Mouse (Mus musculus) layer of hippocampus, postnatal 10 days (tissue): ENCODE data around the gene Bean1. TPM values are rescaled to one million over a fixed set of nuclear protein-coding genes. Genes with fewer than 3 reads are reported as not detected.
"Not testable (repeated sequence)": the region's sequence is repeated elsewhere in the genome, so short reads cannot be mapped to it uniquely, and the experiment has no call there.

Source experiments
- DNase-seq, 2 experiments: peaks; one replicate each; pipeline ENCODE4 v3.0.0; 2021; ENCODE audit warnings: low spot score in 2 of 2
- total RNA-seq, 2 experiments: library from RNA; stranded (reverse); gene quantifications; 2 replicates each; pipeline ENCODE4 v1.2.3; 2021

Gene Bean1
- total RNA-seq, 2 experiments from 2014 or later = 13.9 to 15.0 TPM

DNA sequence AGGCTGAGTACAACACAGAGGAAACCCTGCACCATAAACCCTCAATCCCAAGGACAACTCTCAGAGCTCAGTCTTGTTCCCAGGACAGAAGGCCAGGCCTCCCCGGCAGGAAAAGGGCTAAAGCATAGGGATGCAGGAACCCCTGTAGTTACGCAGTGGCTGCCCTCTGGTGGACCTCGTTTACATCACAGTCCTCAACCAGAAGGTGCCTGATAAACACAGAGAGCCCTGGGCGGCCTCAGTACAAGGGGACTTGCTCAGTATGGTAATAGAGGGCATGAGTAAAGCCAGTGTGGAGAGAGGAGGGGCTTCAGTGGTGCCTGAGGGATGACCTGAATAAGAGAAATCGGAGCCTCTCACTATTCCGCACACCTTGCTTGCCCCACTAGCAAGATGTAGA, 64.3 kb downstream of the Bean1 start:
- DNase-seq = no peak

DNA sequence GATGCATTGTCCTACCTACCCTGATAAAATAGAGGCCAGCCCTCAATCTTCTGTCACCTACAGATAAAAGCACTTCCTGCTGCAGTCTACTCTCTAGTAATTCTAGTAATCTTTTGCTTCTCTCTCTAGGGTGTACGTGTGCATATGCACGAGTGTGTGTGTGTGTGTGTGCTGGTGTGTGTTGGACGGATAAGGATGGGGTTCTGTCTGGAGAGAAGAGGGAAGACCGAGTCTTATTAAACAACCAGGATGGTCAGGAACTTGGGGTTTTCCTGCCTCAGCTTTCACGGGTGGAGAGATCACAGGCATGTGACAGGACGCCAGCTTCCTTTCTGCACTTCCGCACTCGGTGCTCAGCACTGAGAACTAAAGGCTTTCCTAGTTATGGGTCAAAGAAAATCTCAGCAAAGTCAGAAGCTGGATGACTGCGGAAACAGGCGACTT, 69.2 kb downstream of the Bean1 start:
- no peak for DNase-seq

DNA sequence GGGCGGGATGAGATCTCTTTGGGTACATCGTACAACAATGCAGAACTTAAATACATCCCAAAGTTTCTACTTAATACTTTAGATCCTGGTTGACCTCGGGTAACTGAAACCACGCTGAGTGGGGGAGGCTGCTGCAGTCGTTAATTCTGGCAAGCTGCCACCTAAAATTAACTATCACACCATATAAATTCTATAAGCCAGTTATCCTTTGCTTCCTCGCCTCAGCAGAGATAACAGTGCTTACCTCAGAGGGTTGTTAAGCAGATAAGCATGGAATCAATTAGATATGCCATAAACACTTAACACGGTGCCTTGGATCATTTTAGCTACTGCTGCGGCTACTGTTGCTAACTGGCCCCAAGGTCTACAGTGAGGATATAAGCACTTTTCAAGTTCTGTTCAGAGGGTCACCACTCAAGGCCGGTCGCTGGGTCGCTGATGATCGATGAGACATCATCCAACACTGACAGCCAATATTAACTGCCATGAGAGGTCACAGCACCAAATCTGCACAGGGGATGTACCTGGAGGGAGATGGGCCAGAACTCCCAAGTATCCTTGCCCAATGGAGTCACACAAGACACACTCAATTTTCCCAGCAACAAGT, 71.9 kb downstream of the Bean1 start:
- DNase-seq = no peak

DNA sequence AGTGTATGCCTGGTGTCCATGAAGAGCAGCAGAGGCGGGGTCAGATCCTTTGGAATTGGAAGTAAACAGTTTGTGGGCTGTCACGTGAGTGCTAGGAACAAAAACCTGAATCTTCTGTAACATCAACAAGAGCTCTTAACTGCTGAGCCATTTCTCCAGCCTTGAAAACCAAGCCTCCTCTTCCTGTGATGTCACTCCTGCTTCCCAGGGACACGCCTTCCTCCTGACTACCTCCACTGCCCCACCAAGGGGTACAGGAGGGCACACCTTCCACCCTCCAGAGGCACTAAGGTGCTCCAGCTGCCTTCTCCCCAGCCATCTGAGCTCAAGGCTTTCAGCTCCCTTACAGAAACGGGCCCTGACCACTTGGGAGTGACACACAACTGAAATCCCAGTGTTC, 76.4 kb downstream of the Bean1 start:
- no peak for DNase-seq

DNA sequence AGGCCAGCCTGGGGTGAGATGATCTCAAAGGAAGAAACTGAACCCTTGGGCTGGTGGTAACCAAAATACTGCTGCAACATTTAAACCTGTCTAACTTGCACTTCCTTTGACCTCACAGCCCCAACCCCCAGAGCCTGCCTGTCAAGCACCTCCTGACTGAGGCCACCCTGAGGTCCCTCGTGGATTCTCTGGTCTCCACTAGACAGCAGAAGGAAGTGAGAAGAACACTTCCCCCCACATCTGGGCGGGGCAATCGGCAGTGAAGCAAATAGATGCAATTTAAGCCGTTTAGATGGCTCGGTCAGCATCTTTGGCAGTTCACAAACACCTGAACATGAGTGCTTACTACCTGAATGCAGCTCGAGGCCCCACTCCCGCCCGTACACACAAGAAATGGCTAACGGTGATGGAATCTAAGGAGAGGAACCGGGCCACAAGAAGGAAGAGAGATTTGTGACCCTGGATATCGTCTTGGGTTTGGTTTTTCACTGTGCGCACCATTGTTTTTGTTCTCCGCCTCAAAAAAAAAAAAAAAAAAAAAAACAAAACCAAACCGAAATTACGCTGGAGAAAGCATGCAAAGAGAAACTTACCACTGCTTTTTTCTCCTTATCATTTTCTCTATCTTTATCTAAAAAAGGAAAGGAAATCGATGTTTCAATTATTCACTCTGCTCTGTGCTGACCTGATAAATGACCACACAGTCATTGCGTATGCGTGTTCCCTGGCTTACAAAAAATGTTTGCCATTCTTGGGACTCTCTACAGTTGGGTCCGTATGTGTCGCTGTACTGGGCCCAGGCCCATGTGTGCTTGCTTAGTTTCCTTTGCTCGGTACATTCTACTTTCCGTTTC, 77.0 kb downstream of the Bean1 start:
- no peak for DNase-seq

DNA sequence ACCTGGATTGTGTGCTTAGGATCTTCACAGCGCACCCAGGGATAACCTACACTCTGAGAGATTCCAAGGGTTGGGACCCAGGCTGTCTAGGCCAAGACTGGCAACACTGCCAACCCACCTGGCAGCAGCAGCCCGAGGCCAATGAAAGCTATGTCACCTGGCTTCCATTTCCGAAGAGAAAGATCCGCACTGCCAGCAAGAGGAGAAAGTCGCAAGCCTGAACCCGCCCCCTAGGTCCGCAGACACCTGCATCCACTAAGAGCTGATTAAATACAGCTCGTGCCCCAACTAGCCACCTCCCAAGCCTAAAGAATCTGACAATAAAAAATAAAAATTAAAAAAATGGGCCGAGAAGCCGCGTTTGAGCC, 77.7 kb downstream of the Bean1 start:
- DNase-seq = peak in 1 of 2 experiments; percentile 34

DNA sequence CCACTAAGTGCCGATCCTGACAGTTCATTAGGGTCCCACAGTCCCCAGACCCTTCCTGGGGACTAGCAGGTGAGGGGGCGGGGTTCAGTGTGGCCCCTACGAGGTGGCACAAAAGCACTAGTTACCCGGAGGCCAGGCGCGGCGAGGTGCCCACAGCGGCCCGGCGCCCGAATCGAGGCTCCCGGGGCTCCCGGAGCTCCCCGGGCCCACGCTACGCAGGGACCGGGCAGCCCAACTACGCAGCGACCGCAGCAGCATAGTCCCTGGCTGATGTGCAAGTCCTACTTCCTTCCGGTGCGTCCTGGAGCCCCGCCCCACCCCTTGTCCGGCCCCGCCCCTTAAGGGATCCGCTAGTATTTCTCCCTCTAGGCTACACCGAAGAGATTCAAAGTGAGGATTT, 78.0 kb downstream of the Bean1 start, which contains the start of gene Tk2:
TSS of gene Tk2 (minus strand) at position 283 of the 400 bp plus-strand sequence.
- peak; percentile 68 to 78 for DNase-seq

DNA sequence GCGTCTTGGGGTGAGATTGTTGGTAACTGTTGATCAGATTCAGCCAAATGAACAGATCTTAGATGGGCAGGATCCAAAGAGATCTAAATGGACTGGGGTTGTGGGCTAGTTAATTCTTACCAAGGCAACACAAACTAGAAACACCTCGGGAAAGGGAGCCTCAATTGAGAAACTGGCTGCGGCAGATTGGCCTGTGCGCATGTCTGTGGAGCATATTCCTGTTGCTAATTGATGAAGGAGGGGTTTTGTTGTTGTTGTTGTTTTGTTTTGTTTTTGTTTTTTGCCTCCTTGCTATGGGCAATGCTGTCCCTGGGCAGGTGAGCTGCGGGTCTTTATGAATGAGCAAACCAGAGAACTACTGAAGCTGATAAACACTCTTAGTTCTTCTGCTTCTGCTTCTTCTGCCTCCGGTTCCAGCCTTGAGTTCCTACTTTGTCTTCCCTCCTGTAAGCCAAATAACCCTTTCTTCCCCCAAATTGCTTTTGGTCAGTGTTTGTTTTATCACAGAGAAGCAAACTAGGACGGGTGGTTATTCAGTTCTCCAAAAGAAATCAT, 79.3 kb downstream of the Bean1 start:
- no peak for DNase-seq

DNA sequence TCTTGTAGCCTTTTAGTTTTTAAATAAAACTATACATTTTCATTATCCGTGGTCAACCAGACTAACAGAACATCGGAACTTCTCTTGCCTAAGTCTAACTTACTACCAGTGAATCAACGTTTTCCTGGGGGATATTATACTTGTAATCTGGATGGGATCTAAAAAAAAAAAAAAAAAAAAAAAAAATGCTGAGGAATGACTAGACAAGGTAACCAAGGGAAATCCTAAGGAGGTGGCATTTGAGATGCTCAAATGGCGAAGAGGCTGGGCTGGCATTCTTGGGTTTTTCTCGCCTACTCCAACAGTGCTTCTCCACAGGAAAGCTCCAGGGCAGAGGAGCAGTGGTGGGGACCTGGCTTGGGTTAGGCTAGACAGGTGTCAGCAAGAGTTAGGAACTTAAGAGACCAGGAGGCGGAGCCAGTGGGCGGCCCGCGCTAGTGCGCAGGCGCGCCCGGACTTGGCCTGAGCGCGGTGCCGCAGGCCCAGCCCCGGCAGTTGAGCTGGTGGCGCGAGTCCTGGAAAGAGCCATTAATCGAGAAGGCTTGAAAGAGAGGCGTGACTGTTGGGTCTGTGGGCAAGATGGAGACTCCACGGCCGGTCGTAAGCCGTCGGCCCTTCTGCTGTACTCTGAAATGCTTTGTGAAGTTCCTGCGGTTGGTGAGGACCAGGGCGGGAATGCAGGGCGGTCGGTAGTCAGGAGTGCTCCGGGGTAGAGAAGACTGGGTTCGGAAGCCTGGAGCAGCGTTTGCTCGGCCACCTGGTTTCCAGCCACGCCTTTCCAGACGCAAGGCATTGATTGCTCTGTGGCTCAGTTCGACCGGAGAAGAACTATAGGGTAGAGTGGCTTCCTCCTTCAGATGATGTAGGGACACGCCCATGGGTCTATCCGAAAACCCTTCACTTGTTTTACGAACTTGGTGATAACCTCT, 80.5 kb downstream of the Bean1 start, which contains the start of gene Cklf:
TSS of gene Cklf (plus strand) at position 423 of the 929 bp plus-strand sequence.
- DNase-seq = peak; percentile 77 to 82

DNA sequence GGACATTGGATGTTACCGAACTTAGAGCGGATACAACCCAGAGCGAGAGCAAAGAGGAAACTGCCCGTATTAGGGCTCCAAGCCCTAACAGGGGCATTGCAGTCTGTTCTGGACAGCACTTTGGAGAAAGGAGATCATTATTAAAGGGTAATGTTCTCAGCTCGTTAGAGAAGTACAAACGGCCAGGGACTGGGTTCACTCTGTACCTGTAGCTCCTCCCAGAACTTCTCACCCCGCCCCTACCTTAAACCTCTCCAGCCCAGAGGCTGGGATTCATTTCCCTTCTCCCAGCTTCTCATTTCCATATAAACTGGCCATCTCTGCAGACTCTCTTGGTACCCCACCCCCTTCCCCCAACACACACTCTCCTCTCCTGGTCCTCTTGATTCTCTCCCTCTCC, 81.2 kb downstream of the Bean1 start:
- no peak for DNase-seq

DNA sequence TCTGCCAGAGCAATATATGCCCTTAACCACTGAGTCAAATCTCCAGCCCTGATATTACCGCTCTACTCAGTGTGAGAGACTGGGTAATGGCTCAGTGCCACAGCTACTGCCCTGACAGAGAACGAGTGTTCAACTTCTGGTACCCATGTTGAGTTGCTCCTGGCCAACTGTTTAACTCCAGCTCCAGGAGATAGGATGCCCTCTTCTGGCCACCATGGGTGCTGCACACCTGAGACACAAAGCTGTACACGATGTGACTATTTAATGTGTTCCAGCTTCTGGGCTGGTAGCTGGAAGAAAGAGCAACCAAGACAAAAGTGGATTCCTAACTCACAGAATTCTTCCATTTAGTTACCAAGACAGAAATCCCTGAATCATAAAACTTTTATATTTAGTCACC, 82.8 kb downstream of the Bean1 start:
- no peak for DNase-seq

DNA sequence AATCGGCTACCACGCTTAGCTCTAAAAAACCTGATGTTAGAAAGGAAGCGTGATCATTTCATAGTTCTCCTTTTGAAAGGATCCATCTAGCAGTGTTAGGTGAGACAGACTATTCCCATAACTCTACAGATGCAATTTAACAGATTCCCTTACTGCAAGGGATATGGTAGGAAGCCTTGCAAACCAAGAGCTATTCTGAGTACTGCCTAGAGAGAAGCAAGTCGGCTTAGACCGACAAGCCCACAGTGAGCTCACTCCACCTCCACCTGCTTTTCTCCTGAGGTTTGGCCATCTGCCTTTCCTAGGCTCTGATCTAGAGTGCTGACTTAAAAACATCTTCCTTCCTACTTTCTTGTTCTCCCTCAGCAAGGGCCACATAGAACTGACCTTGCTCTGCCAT, 91.6 kb downstream of the Bean1 start:
- not testable (repeated sequence) for DNase-seq

DNA sequence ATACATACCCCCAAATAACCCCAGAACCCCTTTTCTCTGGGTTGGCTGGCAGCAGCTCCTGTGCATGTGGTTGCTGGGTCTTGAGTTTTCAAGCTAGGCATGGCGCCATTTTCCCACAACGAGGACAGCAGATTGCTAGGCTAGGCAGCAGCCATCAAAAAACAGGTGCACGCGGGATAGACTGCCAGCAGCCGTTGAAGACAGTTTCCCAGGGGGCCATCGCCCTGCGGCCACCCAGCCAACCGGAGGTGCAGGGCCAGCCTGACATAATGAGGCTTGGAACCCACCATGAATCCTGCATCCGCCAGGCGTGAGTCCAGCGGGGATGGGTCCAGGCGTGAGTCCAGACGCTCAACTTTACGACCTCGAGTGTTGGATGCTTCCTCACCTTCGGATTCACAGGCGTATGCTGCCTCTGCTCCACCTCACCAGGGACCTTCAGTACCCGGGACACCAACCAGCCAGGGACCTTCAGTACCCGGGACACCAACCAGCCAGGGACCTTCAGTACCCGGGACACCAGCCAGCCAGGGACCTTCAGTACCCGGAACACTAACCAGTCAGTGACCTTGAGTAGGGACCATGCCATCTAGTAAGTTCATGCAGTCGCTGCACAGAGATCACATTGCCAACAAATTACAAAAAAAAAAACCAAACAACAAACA, 94.2 kb downstream of the Bean1 start:
- not testable (repeated sequence) for DNase-seq

DNA sequence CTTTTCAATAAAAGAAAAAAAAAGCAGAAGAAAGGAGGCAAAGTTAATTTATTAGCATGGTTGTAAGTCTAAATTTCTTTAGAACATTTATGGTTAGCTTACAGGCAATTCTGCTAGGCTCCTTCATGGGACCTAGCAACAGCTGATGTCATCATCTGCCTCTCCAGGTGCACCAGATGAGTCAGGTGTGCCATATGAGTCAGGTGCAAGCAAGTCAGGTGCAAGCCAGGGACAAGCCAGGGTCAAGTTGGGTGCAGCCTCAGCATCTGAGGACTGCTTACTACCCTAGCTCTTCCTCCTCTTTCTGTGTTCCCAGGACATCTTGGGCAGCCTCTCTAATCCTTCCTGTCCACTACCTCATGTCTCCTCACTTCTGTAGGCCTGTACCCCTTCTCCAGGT, 98.1 kb downstream of the Bean1 start:
- no peak for DNase-seq

Other genes with a start within 250 kb of the Bean1 start
- gene Cdh5, start 68.8 kb upstream of the Bean1 start, total RNA-seq = 10 to 100 TPM; 16.1 to 19.5 TPM
- gene Tk2, start 78.1 kb downstream of the Bean1 start, total RNA-seq = 10 to 100 TPM; 34.6 to 37.3 TPM
- 10 to 100 TPM; 10.2 to 13.8 TPM for gene Cklf, start 80.4 kb downstream of the Bean1 start, total RNA-seq
- not detected for gene Cmtm2a, start 122.7 kb downstream of the Bean1 start, total RNA-seq
- gene Gm45711, start 139.6 kb downstream of the Bean1 start, total RNA-seq = not detected
- not detected for gene Cmtm1, start 139.7 kb downstream of the Bean1 start, total RNA-seq
- not detected for gene Gm11020, start 151.1 kb downstream of the Bean1 start, total RNA-seq
- not detected for gene Cmtm2b, start 151.8 kb downstream of the Bean1 start, total RNA-seq
- gene Cmtm3, start 169.0 kb downstream of the Bean1 start, total RNA-seq = 10 to 100 TPM; 18.5 to 23.5 TPM
- 10 to 100 TPM; 56.2 to 60.2 TPM for gene Cmtm4, start 225.4 kb downstream of the Bean1 start, total RNA-seq